ENCODE assay signal across 17 mouse cellular contexts in genomic region chr11:112412434-112412833, GRCm38 (mm10).
DNase-seq lines count a peak whose midpoint lies in the region; ATAC-seq lines count a peak whose summit lies in the region.
"Had no signal": no experiment of that assay in that cellular context is flagged by ENCODE, and none has a peak within 500 bp of the region (broad histone marks: within the 10 kb centered on the region; RNA-seq: fewer than 3 reads in every experiment).

No protein-coding gene starts in this region.

- no peak for DNase-seq in hindbrain, embryonic 11.5 days (ENCODE audit: low spot score)
- DNase-seq in R1 (ENCODE audit: low read depth, low spot score) = peak; percentile 18
- DNase-seq in embryonic facial prominence, embryonic 11.5 days (ENCODE audit: low spot score) = peak; percentile 75
- peak; percentile 41 for DNase-seq in limb, embryonic 11.5 days (ENCODE audit: low spot score)
- no peak for DNase-seq in c-Kit-positive CD71-positive TER-119-positive erythroid progenitor cells, embryonic 14.5 days (ENCODE audit: low spot score)
- no peak for DNase-seq in frontal cortex, postnatal 14 days (ENCODE audit: low spot score in 2 of 2)
- DNase-seq in lung, postnatal 4 days = no peak
- DNase-seq: cerebellum, adult 11-12 months; cerebellum, postnatal 36 days; heart, adult 18-20 months; lung, embryonic 14.5 days; right cerebral cortex, adult 18-20 months; spleen, adult 18-20 months; thymus, postnatal 14 days had no signal

- H3K36me3 ChIP-seq in hindbrain, embryonic 13.5 days = no peaks in the 10 kb centered on the region
- no peaks in the 10 kb centered on the region for H3K36me3 ChIP-seq in hindbrain, embryonic 11.5 days (ENCODE audit: control insufficient read depth, insufficient read depth, low read length)
- no peaks in the 10 kb centered on the region for H3K36me3 ChIP-seq in embryonic facial prominence, embryonic 11.5 days (replicated peaks; ENCODE audit: control insufficient read depth, insufficient read depth, low read depth, low read length)
- no peaks in the 10 kb centered on the region for H3K36me3 ChIP-seq in limb, embryonic 11.5 days (ENCODE audit: control insufficient read depth, insufficient read depth, low read length)

- H3K4me2 ChIP-seq in hindbrain, embryonic 13.5 days = no peak overlapping the region
- no peak overlapping the region for H3K4me2 ChIP-seq in hindbrain, embryonic 11.5 days (replicated peaks; ENCODE audit: low read depth, low read length)
- no peak overlapping the region for H3K4me2 ChIP-seq in embryonic facial prominence, embryonic 11.5 days (ENCODE audit: low read depth, low read length)
- no peak overlapping the region for H3K4me2 ChIP-seq in limb, embryonic 11.5 days (ENCODE audit: low read depth, severe bottlenecking)
- H3K4me2 ChIP-seq: liver, embryonic 11.5 days; lung, embryonic 14.5 days had no signal

- H3K27ac ChIP-seq in hindbrain, embryonic 13.5 days = peak overlapping the region; percentile 2; the same call in 1 of the 2 replicates
- H3K27ac ChIP-seq in hindbrain, embryonic 11.5 days (ENCODE audit: low read depth, low read length) = no peak overlapping the region
- H3K27ac ChIP-seq in embryonic facial prominence, embryonic 11.5 days (replicated peaks; ENCODE audit: low read depth, low read length) = no peak overlapping the region
- H3K27ac ChIP-seq in limb, embryonic 11.5 days (replicated peaks; ENCODE audit: low read depth, low read length) = no peak overlapping the region
- H3K27ac ChIP-seq: stomach, postnatal 0 days had no signal

- 9% methylated on average over 4 of the region's 4 CpGs for WGBS in hindbrain, embryonic 13.5 days
- 14% methylated on average over 4 of the region's 4 CpGs for WGBS in hindbrain, embryonic 11.5 days
- 8% methylated on average over 4 of the region's 4 CpGs for WGBS in embryonic facial prominence, embryonic 11.5 days
- 9% methylated on average over 4 of the region's 4 CpGs for WGBS in limb, embryonic 11.5 days

- no peak overlapping the region for H3K4me3 ChIP-seq in hindbrain, embryonic 13.5 days
- H3K4me3 ChIP-seq in hindbrain, embryonic 11.5 days (ENCODE audit: low read depth, low read length) = no peak overlapping the region
- H3K4me3 ChIP-seq in embryonic facial prominence, embryonic 11.5 days (ENCODE audit: low read depth, low read length) = no peak overlapping the region
- no peak overlapping the region for H3K4me3 ChIP-seq in limb, embryonic 11.5 days (ENCODE audit: low read depth, low read length)

- H3K27me3 ChIP-seq in hindbrain, embryonic 13.5 days = no peaks in the 10 kb centered on the region
- no peaks in the 10 kb centered on the region for H3K27me3 ChIP-seq in hindbrain, embryonic 11.5 days (ENCODE audit: control insufficient read depth, insufficient read depth, low read length)
- no peaks in the 10 kb centered on the region for H3K27me3 ChIP-seq in embryonic facial prominence, embryonic 11.5 days (ENCODE audit: control insufficient read depth, insufficient read depth, low read length)
- no peaks in the 10 kb centered on the region for H3K27me3 ChIP-seq in limb, embryonic 11.5 days (ENCODE audit: control insufficient read depth, insufficient read depth, low read length)

- no peak overlapping the region for H3K9ac ChIP-seq in hindbrain, embryonic 13.5 days
- H3K9ac ChIP-seq in hindbrain, embryonic 11.5 days (ENCODE audit: low read depth, low read length) = no peak overlapping the region
- no peak overlapping the region for H3K9ac ChIP-seq in embryonic facial prominence, embryonic 11.5 days (replicated peaks; ENCODE audit: low read length)
- H3K9ac ChIP-seq in limb, embryonic 11.5 days (ENCODE audit: low read length) = no peak overlapping the region
- H3K9ac ChIP-seq: lung, embryonic 14.5 days had no signal

- no peaks in the 10 kb centered on the region for H3K4me1 ChIP-seq in hindbrain, embryonic 13.5 days (replicated peaks)
- H3K4me1 ChIP-seq in hindbrain, embryonic 11.5 days (replicated peaks; ENCODE audit: control insufficient read depth, insufficient read depth, low read length) = no peaks in the 10 kb centered on the region
- no peaks in the 10 kb centered on the region; the same call in 1 of the 2 replicates for H3K4me1 ChIP-seq in embryonic facial prominence, embryonic 11.5 days (ENCODE audit: control insufficient read depth, insufficient read depth, low read length)
- peaks cover 3% of the 10 kb centered on the region for H3K4me1 ChIP-seq in limb, embryonic 11.5 days (ENCODE audit: control insufficient read depth, insufficient read depth, low read length)

- H3K9me3 ChIP-seq in hindbrain, embryonic 13.5 days = no peaks in the 10 kb centered on the region
- no peaks in the 10 kb centered on the region for H3K9me3 ChIP-seq in hindbrain, embryonic 11.5 days (ENCODE audit: control insufficient read depth, low read length)
- no peaks in the 10 kb centered on the region for H3K9me3 ChIP-seq in embryonic facial prominence, embryonic 11.5 days (replicated peaks; ENCODE audit: control insufficient read depth, low read length)
- 0 out of 2 replicates have a peak, but pooled peaks cover 4% of the 10 kb centered on the region for H3K9me3 ChIP-seq in limb, embryonic 11.5 days (ENCODE audit: control insufficient read depth, low read length)

- ATAC-seq in hindbrain, embryonic 13.5 days (ENCODE audit: low FRiP score) = no peak
- ATAC-seq in hindbrain, embryonic 11.5 days (ENCODE audit: low FRiP score) = no peak
- no peak for ATAC-seq in embryonic facial prominence, embryonic 11.5 days (replicated peaks; ENCODE audit: insufficient number of reproducible peaks, low FRiP score, low TSS enrichment, low read depth)
- peak; percentile 60 for ATAC-seq in limb, embryonic 11.5 days (ENCODE audit: insufficient number of reproducible peaks, low FRiP score, low TSS enrichment, low read depth)

Comparison
In these comparisons a context has a peak if more than half of its experiments do, and no peak if none do; other contexts are left out.
1. DNase-seq: peak in R1 (single experiment), embryonic facial prominence, embryonic 11.5 days (single experiment) and limb, embryonic 11.5 days (single experiment); none in hindbrain, embryonic 11.5 days (single experiment), c-Kit-positive CD71-positive TER-119-positive erythroid progenitor cells, embryonic 14.5 days (single experiment), frontal cortex, postnatal 14 days (0 of 2) and lung, postnatal 4 days (0 of 2).